Mouse (Mus musculus) hindbrain, embryonic 14.5 days (tissue): ENCODE data around the gene Stard7. TPM values are rescaled to one million over a fixed set of nuclear protein-coding genes. Genes with fewer than 3 reads are reported as not detected.

Source experiments
- ATAC-seq: fragments of 200-750 bp; cut with Nextera tagmentation; 2 replicates; pipeline ENCODE4 v1.8.0; 2017; ENCODE audit warnings: moderate number of reproducible peaks, mild to moderate bottlenecking, moderate TSS enrichment, moderate library complexity; ENCODE audit not compliant: low FRiP score
- DNase-seq: peaks from one replicate; pipeline ENCODE4 v3.0.0-alpha.2; 2015; ENCODE audit warnings: low spot score
- H3K27ac ChIP-seq: fragments of 300-500 bp; sonication (generic); 2 replicates; pipeline ENCODE4 v1.5.1; 2014; ENCODE audit warnings: mild to moderate bottlenecking, moderate library complexity
- H3K27me3 ChIP-seq: fragments of 300-500 bp; sonication (generic); 2 replicates; pipeline ENCODE4 v1.6.1; 2014; ENCODE audit warnings: mild to moderate bottlenecking, low read length, mixed read lengths; ENCODE audit not compliant: control insufficient read depth, insufficient read depth
- H3K36me3 ChIP-seq: fragments of 300-500 bp; sonication (generic); replicated peaks from 2 replicates; pipeline ENCODE4 v1.6.1; 2014; ENCODE audit not compliant: control insufficient read depth, insufficient read depth
- H3K4me1 ChIP-seq: fragments of 300-500 bp; sonication (generic); replicated peaks from 2 replicates; pipeline ENCODE4 v1.6.1; 2014; ENCODE audit warnings: antibody characterized with exemption, low read length, mixed read lengths; ENCODE audit not compliant: control insufficient read depth, insufficient read depth
- H3K4me2 ChIP-seq: fragments of 300-500 bp; sonication (generic); replicated peaks from 2 replicates; pipeline ENCODE4 v1.6.1; 2014; ENCODE audit warnings: mild to moderate bottlenecking, moderate library complexity
- H3K4me3 ChIP-seq: fragments of 300-500 bp; sonication (generic); replicated peaks from 2 replicates; pipeline ENCODE4 v1.5.1; 2014; ENCODE audit warnings: mild to moderate bottlenecking, low read length
- H3K9ac ChIP-seq: fragments of 300-500 bp; sonication (generic); 2 replicates; pipeline ENCODE4 v1.6.1; 2014
- H3K9me3 ChIP-seq: fragments of 300-500 bp; sonication (generic); 2 replicates; pipeline ENCODE4 v1.6.1; 2016; ENCODE audit warnings: low read length; ENCODE audit not compliant: control insufficient read depth
- WGBS: fragments of 180-500 bp; shearing (Covaris S2); extraction: QIAGEN DNeasy Blood & Tissue Kit; methylation state at CpG from one replicate; pipeline ENCODE4 v1.1.7; 2014; 5-methylcytosine and 5-hydroxymethylcytosine counted together
- polyA plus RNA-seq: library from polyadenylated mRNA; unstranded; fragments of >200 nt; fragmentation: Nextera tagmentation; extraction: Ambion mirVana; gene quantifications from 2 replicates; pipeline ENCODE4 v1.2.1, GENCODE M21; 2014

The Stard7 gene
- polyA plus RNA-seq, 1 experiment from 2014 or later = 110 TPM

DNA sequence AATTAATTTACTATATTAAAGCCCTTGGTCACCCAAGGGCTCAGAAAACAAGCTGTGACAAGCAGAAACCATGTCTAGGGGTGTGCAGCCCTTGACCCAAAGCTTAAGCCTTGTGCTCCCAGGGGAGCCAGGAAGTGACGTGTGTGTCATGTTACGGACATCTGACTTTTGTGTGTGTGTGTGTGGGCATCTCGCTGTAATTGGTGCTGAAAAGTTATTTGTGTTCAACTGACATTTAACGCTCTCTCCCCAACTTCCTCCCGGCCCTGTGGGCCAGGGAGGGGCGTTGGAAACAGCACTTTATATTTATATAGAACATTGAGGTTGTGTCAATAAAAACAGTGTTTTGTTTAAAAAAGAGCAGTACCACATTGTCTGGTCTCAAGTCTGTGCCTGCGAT, 68.0 kb downstream of the Stard7 start:
- Histone ChIP-seq H3K27ac (no peak overlapping the region), H3K27me3 (peaks cover 31% of the 10 kb centered on the region), H3K9me3 (no peaks in the 10 kb centered on the region), H3K4me1 (0 out of 2 replicates have a peak, but pooled peaks cover 13% of the 10 kb centered on the region), H3K36me3 (no peaks in the 10 kb centered on the region), H3K9ac (no peak overlapping the region), H3K4me2 (peak overlapping the region; percentile 95; the same call in 1 of the 2 replicates), H3K4me3 (no peak overlapping the region)
- DNase-seq = no peak
- no peak for ATAC-seq
- WGBS = 65% methylated on average over 7 of the region's 7 CpGs

DNA sequence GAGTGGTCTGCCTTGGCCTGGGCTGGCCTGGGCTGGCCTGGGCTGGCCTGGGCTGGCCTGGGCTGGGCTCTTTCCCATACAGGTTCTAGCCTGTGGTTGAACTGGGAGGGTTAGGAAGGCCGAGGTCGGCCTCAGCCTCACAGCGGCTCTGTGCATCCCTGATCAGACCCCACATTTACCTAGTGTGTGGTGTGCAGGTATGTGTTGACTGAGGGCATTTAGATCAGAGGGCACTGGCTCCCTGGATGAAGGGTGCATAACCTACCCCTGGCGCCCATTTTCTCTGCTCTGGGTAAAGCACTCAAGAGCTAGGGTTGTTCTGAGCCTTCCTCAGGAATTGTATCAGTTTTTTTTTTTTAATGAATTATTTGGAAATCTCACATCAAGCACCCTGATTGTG, 68.4 kb downstream of the Stard7 start, which contains the start of gene Astl:
TSS of gene Astl (plus strand) at position 224 of the 400 bp plus-strand sequence.
- H3K9ac ChIP-seq = no peak within 1 kb of the TSS
- H3K36me3 ChIP-seq = no peaks in the 10 kb centered on the region
- H3K27me3 ChIP-seq = peaks cover 31% of the 10 kb centered on the region
- ATAC-seq = no peak
- H3K27ac ChIP-seq = no peak within 1 kb of the TSS
- H3K4me3 ChIP-seq = peak within 1 kb of the TSS; percentile 53; the same call in 1 of the 2 replicates
- H3K9me3 ChIP-seq = no peaks in the 10 kb centered on the region
- WGBS = 86% methylated on average over 4 of the region's 4 CpGs
- H3K4me1 ChIP-seq = 0 out of 2 replicates have a peak, but pooled peaks cover 13% of the 10 kb centered on the region
- no peak for DNase-seq
- H3K4me2 ChIP-seq = peak within 1 kb of the TSS; percentile 95; the same call in 1 of the 2 replicates

DNA sequence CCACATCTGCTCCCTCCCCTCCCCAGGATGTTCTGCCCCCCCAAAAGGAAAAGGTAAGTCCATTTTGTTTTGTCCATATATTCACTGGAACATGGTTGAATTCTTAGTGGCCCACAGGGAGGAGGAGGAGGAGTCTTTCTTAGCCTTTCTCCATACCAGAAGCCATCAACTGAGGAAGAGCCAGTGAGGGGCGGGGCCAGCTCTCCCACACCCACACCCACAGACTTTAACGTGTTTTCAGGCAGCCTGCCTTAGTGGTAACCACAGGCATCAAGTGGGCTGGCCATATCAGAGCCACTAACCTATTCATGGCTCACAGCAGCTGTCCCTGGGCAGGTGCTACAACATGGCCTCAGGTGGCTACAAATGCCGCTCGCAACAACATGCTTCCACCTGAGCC, 68.8 kb downstream of the Stard7 start:
- 0 out of 2 replicates have a peak, but pooled peaks cover 13% of the 10 kb centered on the region for H3K4me1 ChIP-seq
- peaks cover 31% of the 10 kb centered on the region for H3K27me3 ChIP-seq
- ATAC-seq = no peak
- no peak overlapping the region for H3K4me2 ChIP-seq
- no peak overlapping the region for H3K27ac ChIP-seq
- 67% methylated on average over 4 of the region's 4 CpGs for WGBS
- no peak overlapping the region for H3K9ac ChIP-seq
- no peaks in the 10 kb centered on the region for H3K9me3 ChIP-seq
- DNase-seq = no peak
- no peak overlapping the region for H3K4me3 ChIP-seq
- H3K36me3 ChIP-seq = no peaks in the 10 kb centered on the region

DNA sequence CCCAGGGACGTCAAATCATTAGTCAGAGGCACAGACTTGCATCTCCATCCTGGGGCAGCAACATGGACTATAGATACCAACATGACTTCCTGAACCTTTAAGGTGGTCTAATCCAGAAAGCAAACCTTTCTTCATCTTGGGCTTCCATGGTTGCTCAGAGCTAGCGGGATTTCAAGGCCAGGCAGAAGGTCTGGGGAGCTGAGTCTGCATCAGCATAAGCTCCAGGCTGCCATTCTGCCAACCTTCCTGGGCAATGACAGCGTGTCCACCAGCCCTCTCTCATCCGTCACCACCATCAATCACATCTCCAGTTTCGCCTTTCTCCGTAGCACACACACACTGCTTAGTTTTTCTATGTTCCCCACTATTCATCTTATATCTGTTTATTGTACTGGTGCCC, 69.2 kb downstream of the Stard7 start:
- H3K4me3 ChIP-seq = no peak overlapping the region
- no peak overlapping the region for H3K9ac ChIP-seq
- H3K27me3 ChIP-seq = peaks cover 31% of the 10 kb centered on the region
- no peak overlapping the region for H3K4me2 ChIP-seq
- no peaks in the 10 kb centered on the region for H3K9me3 ChIP-seq
- no peaks in the 10 kb centered on the region for H3K36me3 ChIP-seq
- no peak for DNase-seq
- no peak for ATAC-seq
- H3K4me1 ChIP-seq = 0 out of 2 replicates have a peak, but pooled peaks cover 13% of the 10 kb centered on the region
- H3K27ac ChIP-seq = no peak overlapping the region
- 77% methylated on average over 6 of the region's 6 CpGs for WGBS

DNA sequence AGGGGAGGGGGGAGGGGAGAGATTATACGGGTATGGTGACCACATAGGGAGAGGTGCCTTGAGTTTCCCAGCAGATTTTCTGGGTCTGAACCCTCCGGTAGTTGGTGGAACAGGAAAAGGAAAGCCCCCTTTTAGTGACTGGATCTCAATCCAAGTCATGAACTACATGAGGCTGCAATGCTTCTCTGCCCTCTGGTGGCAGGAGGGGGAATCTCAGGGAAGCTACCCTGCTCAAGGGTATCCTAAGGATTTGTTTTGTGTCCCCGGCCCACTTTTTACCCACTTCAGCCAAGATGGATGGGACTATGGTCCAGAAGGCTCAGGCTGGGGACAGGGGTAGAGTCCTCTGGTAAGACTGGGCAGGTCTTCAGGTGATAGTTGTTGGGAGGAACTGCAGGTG, 71.1 kb downstream of the Stard7 start:
- Histone ChIP-seq H3K4me1 (0 out of 2 replicates have a peak, but pooled peaks cover 8% of the 10 kb centered on the region), H3K9ac (no peak overlapping the region), H3K9me3 (no peaks in the 10 kb centered on the region), H3K36me3 (no peaks in the 10 kb centered on the region), H3K27me3 (peaks cover 20% of the 10 kb centered on the region), H3K4me3 (no peak overlapping the region), H3K27ac (no peak overlapping the region), H3K4me2 (no peak overlapping the region)
- 18% methylated on average over 3 of the region's 3 CpGs for WGBS
- no peak for ATAC-seq
- DNase-seq = peak; percentile 71

DNA sequence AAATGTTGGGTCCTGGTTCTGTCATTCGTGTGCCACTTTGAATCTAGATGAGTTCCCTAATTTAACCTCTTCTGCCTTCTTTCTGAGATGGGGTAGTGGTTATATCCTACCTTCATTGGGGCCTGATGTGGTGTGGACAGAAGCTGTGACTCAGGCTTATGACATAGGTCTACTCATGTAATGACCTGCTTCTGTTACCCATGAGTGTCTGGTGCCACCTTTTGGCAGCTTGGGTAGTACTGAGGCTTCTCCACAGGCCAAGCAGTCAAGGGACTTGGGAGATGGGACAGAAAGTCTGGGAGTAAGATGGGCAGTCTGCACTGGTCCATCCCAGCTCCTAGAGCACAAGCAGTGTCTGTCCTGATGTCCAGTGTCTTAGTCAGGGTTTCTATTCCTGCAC, 76.3 kb downstream of the Stard7 start:
- Histone ChIP-seq H3K4me2 (no peak overlapping the region), H3K9ac (no peak overlapping the region), H3K4me3 (no peak overlapping the region), H3K27me3 (no peaks in the 10 kb centered on the region), H3K9me3 (no peaks in the 10 kb centered on the region), H3K27ac (no peak overlapping the region), H3K36me3 (no peaks in the 10 kb centered on the region), H3K4me1 (no peaks in the 10 kb centered on the region)
- ATAC-seq (no peak), DNase-seq (no peak)
- WGBS = 75% methylated on average over 1 of the region's 1 CpGs

DNA sequence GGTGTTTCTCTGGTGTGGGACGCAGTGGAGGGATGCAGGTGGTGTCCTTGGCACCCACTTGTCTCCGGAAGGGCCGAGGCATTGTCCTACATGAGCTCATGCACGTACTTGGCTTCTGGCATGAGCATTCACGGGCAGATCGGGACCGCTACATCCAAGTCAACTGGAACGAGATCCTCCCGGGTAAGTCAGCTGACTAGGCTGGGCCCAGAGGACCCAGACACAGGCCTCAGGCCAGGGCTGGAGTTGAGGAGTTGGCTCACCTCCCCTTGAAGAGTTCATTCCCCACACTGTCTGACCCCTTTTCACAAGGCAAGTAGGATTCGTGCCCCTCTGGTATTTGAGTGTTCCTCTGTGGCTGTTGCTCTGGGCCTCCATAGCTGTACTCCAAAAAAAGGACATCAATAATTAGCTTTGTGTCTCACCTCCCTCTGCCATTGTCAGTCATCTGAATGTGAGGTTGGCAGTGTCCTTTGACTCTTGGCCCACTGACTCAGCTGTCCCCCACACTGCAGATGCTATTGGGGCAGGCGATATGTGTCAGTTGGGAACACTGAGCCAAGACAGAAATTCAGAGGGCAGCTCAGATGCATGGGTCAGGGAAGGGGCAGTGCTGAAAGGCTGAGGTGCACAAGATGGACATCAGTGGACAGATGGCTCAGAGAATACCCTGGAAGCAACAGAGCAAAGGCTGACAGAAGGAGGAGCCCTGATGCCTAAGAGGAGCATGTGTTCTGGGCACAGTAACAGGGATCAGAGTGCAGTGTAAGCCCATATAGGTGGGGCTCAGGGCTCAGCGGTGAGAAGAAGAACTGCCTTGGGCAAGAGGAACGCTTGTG, 77.3 kb downstream of the Stard7 start:
- no peak overlapping the region for H3K4me3 ChIP-seq
- no peaks in the 10 kb centered on the region for H3K9me3 ChIP-seq
- no peak for DNase-seq
- H3K9ac ChIP-seq = no peak overlapping the region
- no peak overlapping the region for H3K27ac ChIP-seq
- H3K36me3 ChIP-seq = no peaks in the 10 kb centered on the region
- H3K4me1 ChIP-seq = no peaks in the 10 kb centered on the region
- ATAC-seq = no peak
- no peaks in the 10 kb centered on the region for H3K27me3 ChIP-seq
- WGBS = 82% methylated on average over 13 of the region's 13 CpGs
- no peak overlapping the region for H3K4me2 ChIP-seq

Other genes with a start within 250 kb of the Stard7 start
- gene Blvra, start 199.6 kb upstream of the Stard7 start, polyA plus RNA-seq = 27.7 and 32.9 TPM in 2 replicates
- 17.8 and 20.0 TPM in 2 replicates for gene Ncaph, start 136.3 kb upstream of the Stard7 start, polyA plus RNA-seq
- gene Itpripl1, start 126.8 kb upstream of the Stard7 start, polyA plus RNA-seq = 9.7 and 12.4 TPM in 2 replicates
- gene 1810024B03Rik, start 61.9 kb upstream of the Stard7 start, polyA plus RNA-seq = 1.2 TPM in 2 replicates
- 59.6 and 60.2 TPM in 2 replicates for gene Snrnp200, start 61.8 kb upstream of the Stard7 start, polyA plus RNA-seq
- 54.6 and 58.5 TPM in 2 replicates for gene Ciao1, start 22.4 kb upstream of the Stard7 start, polyA plus RNA-seq
- 43.0 and 47.3 TPM in 2 replicates for gene Tmem127, start 22.3 kb upstream of the Stard7 start, polyA plus RNA-seq
- gene Dusp2, start 65.9 kb downstream of the Stard7 start, polyA plus RNA-seq = 12.5 and 15.2 TPM in 2 replicates
- gene Astl, start 68.4 kb downstream of the Stard7 start, polyA plus RNA-seq = not detected in 2 replicates
- gene Adra2b, start 93.0 kb downstream of the Stard7 start, polyA plus RNA-seq = 0.53 and 0.79 TPM in 2 replicates
- gene Gpat2, start 155.0 kb downstream of the Stard7 start, polyA plus RNA-seq = 0.07 and 0.08 TPM in 2 replicates
- gene Fahd2a, start 174.3 kb downstream of the Stard7 start, polyA plus RNA-seq = 31.9 and 35.1 TPM in 2 replicates